Mouse (Mus musculus) brain, adult 2 months (tissue): ENCODE data around the gene Dapl1.

Source experiments
- DNase-seq: peaks from one replicate; pipeline ENCODE4 v3.0.0; 2011; ENCODE audit warnings: low read depth, low spot score

The Dapl1 gene

GRCm38 (mm10) chr2:59533971-59534748, 49.7 kb downstream of the Dapl1 start:
- DNase-seq, result peak; percentile 57

DNA sequence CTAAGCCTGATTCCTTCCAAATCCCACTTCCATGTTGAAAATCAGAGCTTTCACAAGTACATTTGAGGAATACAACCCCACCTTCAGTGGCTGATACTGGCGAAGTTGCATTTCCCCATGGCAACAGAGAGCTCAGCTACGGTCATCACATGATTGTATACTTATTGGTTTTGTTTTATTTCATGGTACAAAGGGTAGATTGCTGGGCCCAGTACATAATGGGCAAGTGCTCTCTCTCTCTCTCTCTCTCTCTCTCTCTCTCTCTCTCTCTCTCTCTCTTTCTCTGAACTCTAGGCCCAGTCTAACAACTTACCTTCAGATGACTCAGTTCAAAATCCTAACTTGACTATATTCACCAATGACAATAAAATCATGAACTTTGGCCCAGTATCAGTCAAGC, 52.5 kb downstream of the Dapl1 start:
- no peak for DNase-seq

DNA sequence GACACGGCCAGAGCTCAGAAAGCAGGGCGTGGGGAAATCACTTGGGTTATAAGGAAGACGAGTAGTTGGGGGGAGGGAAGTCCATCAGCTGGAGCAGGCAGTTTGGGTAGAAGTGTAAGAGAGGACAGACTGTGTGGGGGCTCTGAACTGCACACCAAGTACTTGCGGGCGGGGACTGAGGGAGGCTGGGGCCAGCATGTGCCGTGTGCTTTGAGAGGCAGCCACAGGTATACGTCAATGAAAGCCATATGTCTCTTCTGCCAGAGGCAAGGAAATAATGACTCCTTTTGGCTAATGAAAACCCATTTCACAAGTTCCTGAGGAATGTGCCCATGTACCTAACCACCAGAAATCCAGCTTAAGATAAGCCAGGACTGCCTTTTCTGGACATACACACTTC, 53.6 kb downstream of the Dapl1 start:
- DNase-seq, result peak; percentile 49

DNA sequence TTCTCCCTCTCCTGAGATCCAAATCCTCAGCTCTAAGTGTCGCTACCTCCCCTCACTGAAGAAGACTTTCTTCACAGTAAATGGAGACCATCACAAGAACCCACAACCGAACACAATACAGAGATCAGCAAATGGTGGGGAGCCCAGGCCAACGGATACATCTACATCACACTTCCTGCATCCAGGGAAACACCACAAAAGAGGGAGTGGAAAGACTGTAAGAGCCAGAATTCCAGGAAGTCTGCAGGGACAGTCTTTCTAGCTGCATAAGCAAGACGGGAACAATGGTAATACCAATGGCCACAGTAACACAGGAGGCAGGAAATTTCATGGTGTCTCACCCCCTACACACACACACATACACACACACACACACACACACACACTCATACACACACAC, 55.3 kb downstream of the Dapl1 start:
- no peak for DNase-seq

- peak; percentile 93 for DNase-seq
Measured at GRCm38 (mm10) chr2:59541121-59541887, 56.9 kb downstream of the Dapl1 start.

DNA sequence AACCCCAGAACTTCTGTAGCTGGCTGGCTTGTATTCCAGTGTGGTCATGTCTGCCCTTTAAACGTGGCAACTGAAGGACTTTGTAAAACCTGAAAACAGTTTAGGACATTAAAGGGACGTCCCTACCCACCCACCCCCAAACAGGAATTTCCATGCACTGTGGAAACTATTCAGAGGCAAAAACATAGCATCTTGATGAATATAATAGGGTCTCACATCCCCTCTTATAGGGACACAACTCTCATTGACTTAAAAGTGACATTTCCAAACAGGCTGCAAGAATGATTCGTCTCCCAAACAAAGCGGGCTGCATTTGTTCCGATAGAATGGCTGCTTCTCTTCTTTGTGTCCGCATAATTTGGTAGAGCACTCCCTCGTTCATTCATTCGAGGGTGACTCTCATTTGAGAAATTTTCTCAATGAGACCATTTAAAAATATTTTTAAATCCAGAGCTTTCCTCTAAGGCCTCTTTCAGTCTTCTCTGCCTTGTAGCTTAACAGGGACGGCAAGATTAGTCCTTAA, 59.2 kb downstream of the Dapl1 start:
- DNase-seq, result no peak

DNA sequence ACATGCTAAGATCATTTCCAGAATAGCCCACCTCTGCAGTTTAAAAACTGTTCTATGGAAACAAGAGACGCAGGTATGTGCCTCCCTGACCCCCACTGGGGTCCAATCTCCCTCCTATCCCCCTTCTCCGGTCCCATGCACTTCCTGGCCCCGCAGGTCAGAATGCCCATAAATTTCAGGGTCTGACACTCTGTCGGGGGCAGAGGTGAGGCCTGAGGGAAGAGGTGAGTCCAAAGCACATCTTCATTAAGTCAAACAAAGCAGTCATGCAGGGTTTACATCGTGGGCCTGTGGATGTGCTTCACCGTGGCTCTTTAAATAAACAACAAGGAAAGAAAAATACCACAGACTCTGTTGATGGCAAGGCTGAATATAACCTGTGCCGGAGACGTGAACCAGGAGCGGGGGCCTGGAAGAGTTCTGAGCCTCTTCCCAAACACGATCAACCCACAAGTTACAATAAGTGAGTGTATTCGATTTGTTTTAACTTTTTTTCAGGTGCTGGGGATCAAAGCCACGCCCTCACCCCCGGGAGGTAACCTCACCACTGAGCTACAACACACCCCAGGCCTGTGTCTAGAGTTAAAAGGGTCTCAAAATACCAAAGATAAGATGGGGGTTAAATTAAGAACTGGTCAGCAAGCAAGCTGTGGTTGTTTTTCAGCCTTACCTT, 59.9 kb downstream of the Dapl1 start:
- DNase-seq, result no peak

DNA sequence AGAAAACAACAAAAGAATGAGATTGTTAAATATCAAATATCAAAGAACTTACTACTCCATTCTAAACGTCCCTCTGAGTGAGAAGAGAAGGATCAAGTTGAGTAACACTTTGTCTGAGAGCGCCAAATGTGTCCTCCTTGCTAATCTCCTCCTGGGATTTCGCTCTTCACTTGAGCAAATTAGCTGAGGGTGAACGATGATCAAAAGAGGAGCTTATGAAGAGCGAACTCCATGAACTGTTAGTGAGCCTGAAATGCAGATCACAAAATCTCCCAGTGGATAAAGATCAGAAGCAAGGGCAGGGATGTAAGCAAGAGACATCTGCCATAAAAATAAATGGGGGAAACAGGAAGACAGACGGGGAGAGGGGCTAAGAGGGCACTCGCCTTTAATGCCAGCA, 60.5 kb downstream of the Dapl1 start:
- DNase-seq, result no peak

DNA sequence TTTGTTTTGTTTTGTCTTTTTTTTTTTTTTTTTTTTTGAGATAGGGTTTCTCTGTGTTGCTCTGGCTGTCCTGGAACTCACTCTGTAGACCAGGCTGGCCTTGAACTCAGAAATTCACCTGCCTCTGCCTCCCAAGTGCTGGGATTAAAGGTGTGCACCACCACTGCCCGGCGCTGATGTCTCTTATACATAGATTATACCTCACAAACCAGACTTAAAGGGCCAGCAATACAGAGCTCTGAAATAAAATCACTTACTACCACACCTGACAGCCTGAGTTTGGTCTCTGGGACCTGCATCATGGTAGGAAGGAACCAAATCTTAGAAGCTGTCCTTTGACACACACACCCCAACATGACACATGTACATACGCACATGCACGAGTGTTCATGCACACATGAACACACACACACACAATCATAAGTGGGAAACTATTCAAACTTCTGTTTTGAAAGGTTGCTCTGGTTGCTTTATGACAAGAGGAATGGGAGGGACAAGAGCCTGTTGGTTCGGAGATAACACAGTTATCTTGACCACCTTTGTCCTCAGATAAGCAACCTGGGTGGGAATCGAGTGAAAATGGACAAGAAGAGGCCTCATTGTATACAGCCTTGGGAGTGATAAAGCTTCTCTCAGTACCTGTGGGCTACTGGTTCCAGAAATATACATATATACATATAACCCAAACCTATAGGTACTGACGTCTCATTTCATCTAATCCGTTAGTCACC, 63.1 kb downstream of the Dapl1 start:
- no peak for DNase-seq

DNA sequence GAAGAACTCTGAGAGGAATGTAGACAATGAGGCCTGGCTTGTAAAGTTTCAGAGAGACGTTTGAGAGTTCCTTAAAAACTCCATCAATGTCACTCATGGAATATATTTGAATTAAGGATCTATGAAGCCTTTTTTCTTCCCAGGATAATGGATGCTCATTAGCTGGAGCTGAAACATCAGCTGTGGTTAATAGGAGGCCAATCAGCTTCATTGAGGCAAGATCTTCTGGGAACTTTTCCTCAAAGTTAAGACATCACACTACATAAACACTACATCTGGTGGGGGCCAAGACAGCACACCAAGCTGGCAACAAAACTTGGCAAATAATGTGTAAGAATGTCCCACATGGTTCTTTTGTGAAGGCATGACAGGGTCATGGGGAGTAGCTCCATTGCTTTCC, 68.3 kb downstream of the Dapl1 start:
- DNase-seq, result no peak

DNA sequence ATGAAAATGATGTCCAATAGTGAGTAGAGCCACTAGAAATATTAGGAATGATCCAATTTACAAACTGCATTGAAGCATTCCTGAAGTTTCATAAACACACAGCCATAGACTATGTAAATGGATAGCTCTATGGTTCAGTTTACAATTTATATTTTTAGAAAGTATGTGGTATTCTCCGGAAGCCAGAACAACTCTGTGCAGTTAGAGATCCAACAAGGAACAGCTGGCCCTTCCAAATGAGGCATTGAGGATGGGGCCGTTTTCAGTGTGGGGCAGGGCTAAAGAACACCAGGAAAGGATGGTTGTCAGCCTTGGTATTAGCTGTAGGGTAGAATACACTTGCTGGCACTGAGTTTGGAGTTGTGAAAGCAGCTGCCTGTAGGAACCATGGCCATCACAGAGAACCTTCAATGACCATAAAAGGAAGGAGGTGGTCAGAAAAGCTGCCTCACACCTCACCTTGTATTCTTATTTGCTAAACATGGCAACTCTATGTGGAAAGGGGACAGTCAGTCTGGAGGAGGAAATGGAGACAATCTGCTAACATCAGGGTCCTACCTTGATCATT, 70.0 kb downstream of the Dapl1 start:
- no peak for DNase-seq
